Mouse (Mus musculus) embryonic facial prominence, embryonic 12.5 days (tissue): Measurements from ENCODE around the gene Gm826. TPM values are rescaled to one million over a fixed set of nuclear protein-coding genes. Genes with fewer than 3 reads are reported as not detected.

Source experiments
- ATAC-seq: fragments of 200-750 bp; cut with Nextera tagmentation; 2 replicates; pipeline ENCODE4 v1.8.0; 2017; ENCODE audit not compliant: insufficient number of reproducible peaks, insufficient read depth, low FRiP score, low TSS enrichment
- H3K27ac ChIP-seq: fragments of 300-500 bp; sonication (generic); 2 replicates; pipeline ENCODE4 v1.5.1; 2016; ENCODE audit warnings: mild to moderate bottlenecking
- H3K27me3 ChIP-seq: fragments of 300-500 bp; sonication (generic); 2 replicates; pipeline ENCODE4 v1.6.1; 2016; ENCODE audit warnings: mild to moderate bottlenecking, moderate library complexity
- H3K36me3 ChIP-seq: fragments of 300-500 bp; sonication (generic); 2 replicates; pipeline ENCODE4 v1.6.1; 2016; ENCODE audit warnings: mild to moderate bottlenecking
- H3K4me1 ChIP-seq: fragments of 300-500 bp; sonication (generic); 2 replicates; pipeline ENCODE4 v1.6.1; 2016
- H3K4me2 ChIP-seq: fragments of 300-500 bp; sonication (generic); replicated peaks from 2 replicates; pipeline ENCODE4 v1.6.1; 2016; ENCODE audit warnings: mild to moderate bottlenecking, moderate library complexity
- H3K4me3 ChIP-seq: fragments of 300-500 bp; sonication (generic); 2 replicates; pipeline ENCODE4 v1.5.1; 2016; ENCODE audit warnings: mild to moderate bottlenecking
- H3K9ac ChIP-seq: fragments of 300-500 bp; sonication (generic); 2 replicates; pipeline ENCODE4 v1.6.1; 2016; ENCODE audit warnings: mild to moderate bottlenecking, moderate library complexity
- H3K9me3 ChIP-seq: fragments of 300-500 bp; sonication (generic); 2 replicates; pipeline ENCODE4 v1.6.1; 2016; ENCODE audit warnings: mild to moderate bottlenecking, moderate library complexity
- WGBS: fragments of 180-500 bp; shearing (Covaris S2); methylation state at CpG from one replicate; pipeline ENCODE4 v1.1.7; 2016; 5-methylcytosine and 5-hydroxymethylcytosine counted together
- polyA plus RNA-seq: library from polyadenylated mRNA; unstranded; fragments of >200 nt; fragmentation: Nextera tagmentation; extraction: Ambion mirVana; gene quantifications from 2 replicates; pipeline ENCODE4 v1.2.1, GENCODE M21; 2016

The Gm826 gene
- polyA plus RNA-seq: 0.39 TPM in 1 of 2 replicates, not detected in the other

DNA sequence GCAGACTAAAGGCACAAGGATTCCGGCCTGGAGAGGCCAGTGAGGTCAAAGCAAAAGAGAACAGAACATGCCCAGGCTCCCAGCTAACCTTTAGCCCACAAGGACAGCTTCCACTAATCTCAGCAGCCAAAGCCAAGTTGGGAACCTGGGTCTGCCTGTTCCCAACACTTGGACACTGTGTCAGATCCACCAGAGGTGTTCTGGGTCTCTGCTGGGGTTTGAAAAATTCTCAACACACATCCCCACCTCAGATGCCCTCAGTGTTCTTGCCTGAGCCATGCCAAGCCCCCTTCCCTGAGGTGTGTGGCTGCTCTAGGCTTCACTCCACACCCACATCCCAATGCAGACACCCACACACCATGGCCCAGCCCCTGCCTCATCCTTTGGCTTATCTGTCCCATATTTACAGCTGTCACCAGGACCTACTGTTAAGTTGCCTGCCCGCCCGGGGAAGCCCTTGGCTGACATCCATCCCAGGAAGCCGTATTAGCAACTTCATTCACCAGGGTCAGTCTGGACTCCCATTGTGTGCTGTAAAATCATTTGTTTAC is at the start of gene Gm826:
Gm826 (minus strand) TSS at position 52 of the 551 bp plus-strand sequence.
- ATAC-seq: no peak
- WGBS: 65% methylated on average over 4 of the region's 4 CpGs
- H3K4me3 ChIP-seq: no peak within 1 kb of the TSS

DNA sequence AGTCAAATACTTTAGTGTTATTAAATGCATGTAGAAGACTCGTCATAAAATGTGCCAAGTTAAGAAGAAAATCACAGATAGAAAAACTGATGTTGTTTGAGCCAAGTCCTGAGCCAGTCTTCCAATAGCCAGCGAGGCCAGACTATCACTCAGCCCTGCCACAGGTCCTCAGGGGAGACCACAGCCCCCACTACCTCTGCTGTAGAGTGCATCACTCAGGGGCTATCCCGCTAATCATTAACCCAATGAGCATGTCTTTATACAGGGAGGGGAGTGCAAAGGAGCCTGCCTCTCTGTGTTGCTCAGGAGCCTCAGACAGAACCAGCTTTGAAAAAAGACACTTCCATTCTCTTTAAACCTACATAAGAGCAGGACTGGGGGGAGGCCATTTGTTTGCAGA is 49.5 kb upstream of the Gm826 start:
- H3K9me3 ChIP-seq: no peaks in the 10 kb centered on the region
- 55% methylated on average over 3 of the region's 3 CpGs for WGBS
- no peak overlapping the region for H3K27ac ChIP-seq
- H3K4me1 ChIP-seq: no peaks in the 10 kb centered on the region
- ATAC-seq: no peak
- no peak overlapping the region for H3K4me2 ChIP-seq
- H3K36me3 ChIP-seq: no peaks in the 10 kb centered on the region
- H3K27me3 ChIP-seq: no peaks in the 10 kb centered on the region
- no peak overlapping the region for H3K9ac ChIP-seq
- no peak overlapping the region for H3K4me3 ChIP-seq

More for the DNA sequence above, at the start of gene Gm826:
- Histone ChIP-seq H3K36me3 (no peaks in the 10 kb centered on the region), H3K4me2 (no peak within 1 kb of the TSS), H3K4me1 (no peaks in the 10 kb centered on the region), H3K27me3 (no peaks in the 10 kb centered on the region), H3K27ac (no peak within 1 kb of the TSS), H3K9me3 (no peaks in the 10 kb centered on the region), H3K9ac (no peak within 1 kb of the TSS)

DNA sequence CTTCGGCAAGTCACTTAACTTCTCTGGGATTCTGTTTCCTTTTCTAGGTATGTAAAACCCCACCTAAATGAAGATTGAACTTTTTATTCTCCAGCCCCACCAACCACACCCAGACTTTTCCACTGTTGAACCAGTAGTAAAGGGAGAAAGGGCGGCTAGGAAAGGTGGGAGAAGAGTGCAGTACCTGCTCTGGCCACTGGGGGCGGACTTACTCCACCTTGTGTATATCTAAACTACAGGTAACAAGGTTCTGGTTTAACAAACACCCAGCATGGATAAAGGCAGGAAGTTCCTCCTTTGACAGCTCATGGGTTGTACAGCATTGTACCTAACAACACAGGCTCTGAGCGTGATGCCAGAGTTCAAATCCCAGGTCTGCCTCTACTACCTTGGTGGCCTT is 44.3 kb upstream of the Gm826 start:
- H3K9me3 ChIP-seq: no peaks in the 10 kb centered on the region
- no peaks in the 10 kb centered on the region for H3K36me3 ChIP-seq
- WGBS: 44% methylated on average over 4 of the region's 4 CpGs
- peaks cover 42% of the 10 kb centered on the region for H3K27me3 ChIP-seq
- no peak overlapping the region for H3K4me3 ChIP-seq
- peaks cover 5% of the 10 kb centered on the region; the same call in 1 of the 2 replicates for H3K4me1 ChIP-seq
- H3K4me2 ChIP-seq: no peak overlapping the region
- no peak for ATAC-seq
- no peak overlapping the region for H3K9ac ChIP-seq
- H3K27ac ChIP-seq: no peak overlapping the region

DNA sequence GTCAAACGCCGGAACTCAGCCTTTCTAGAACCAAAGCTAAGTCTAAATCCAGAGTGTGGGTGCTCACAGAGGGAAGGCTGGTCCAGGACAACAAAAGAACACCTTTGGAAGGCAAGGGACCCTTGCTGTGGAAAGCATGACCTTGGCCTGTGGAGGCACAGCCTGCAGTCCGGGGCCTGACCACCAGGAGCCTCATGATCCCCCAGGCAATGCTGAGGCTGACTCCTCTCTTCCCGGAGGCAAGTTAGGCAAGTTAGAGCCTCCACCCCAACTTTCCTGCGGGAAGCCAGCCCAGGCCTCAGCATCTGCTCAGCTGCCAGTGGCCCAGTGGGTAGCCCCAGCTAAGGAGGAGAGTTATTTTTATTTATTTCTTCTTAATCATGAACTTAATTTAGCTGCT is 42.3 kb upstream of the Gm826 start:
- Histone ChIP-seq H3K27ac (no peak overlapping the region), H3K4me1 (peaks cover 5% of the 10 kb centered on the region; the same call in 1 of the 2 replicates), H3K9ac (no peak overlapping the region), H3K4me3 (no peak overlapping the region), H3K9me3 (no peaks in the 10 kb centered on the region), H3K27me3 (peaks cover 61% of the 10 kb centered on the region), H3K4me2 (no peak overlapping the region), H3K36me3 (no peaks in the 10 kb centered on the region)
- no peak for ATAC-seq
- WGBS: 35% methylated on average over 5 of the region's 5 CpGs

DNA sequence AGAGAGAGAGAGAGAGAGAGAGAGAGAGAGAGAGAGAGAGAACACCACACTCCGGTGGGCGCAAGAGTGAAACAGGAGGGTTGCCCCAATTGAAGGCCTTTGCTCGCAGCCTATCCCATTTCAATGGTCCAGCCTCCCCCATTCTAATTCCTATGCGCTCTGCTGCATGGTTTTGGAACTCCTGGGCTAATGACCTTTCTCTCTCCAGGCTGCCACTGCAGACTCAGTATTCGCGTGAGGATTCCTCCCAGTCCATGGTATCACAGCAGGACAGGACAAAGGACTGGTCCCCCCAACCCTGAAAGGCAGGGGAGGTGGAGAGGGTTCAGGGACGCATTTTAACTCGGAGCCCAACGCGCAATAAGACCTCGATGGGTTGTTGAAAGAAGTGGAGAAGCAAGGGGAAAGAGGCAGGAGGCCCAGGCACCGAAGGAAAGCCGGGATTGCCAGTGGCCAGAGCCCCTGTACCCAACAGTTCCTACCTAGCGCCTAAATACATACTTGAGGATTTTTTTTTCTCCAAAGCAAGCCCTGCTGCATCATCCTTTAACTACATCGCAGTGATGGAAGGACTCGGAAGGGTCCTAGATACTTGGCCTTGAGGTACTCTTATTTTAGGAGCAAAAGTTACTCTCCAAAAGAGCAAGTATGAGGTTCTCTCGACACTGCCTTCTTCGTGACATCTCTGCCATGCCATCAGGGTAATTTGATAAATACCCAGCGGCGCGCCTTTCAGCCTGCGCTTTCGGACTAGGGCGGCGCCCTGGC is 35.9 kb upstream of the Gm826 start:
- 3% methylated on average over 25 of the region's 25 CpGs for WGBS
- Histone ChIP-seq H3K27me3 (peaks cover 78% of the 10 kb centered on the region), H3K4me2 (peak overlapping the region; percentile 98), H3K4me3 (peak overlapping the region; percentile 63; the same call in 1 of the 2 replicates), H3K36me3 (no peaks in the 10 kb centered on the region), H3K9ac (no peak overlapping the region), H3K4me1 (peaks cover 33% of the 10 kb centered on the region), H3K27ac (no peak overlapping the region), H3K9me3 (no peaks in the 10 kb centered on the region)
- ATAC-seq: no peak

DNA sequence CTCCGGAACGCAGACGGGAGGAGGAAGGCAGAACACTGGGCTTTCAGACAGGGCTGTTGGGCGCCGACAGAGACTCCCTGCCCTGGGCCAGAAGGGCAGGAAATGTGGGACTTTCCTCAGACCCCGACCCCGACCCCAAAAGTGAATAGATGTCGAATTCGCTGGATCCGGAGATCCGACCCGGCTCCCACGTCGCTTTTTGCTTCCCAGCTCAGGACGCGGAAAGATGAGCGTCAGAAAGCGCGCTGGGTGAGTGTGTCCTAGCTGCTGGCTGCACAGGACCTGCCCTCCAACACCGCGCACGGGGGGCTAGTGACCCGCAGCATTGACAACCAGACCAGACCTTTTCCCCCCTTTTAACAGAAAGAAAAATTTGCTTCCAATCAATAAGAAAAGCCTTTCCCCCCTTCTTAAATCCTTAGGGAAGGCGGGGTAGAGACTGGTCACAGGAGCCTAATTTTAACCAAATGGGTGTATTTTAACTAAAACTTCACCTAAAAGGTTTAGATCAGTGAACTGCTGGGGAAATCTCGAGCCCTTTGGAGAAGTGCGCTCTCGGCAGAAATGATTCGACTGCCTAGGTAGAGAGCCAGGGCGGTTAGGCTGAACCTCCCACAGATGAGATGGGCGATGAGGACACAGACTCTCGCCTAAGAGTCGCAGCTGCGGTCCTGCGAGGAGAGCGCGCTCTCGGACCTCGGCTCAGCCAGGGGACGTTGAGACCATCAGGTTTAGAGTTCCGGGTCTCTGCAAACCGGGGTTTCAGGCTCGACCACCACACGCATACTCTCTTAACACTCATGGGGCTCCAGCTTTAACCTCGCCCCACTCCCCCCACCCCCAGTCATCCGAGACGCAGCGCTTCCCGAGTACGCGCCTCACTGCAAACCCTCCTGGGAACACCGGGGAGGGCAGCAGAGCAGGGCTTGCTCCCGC is 34.7 kb upstream of the Gm826 start:
- H3K9ac ChIP-seq: peak overlapping the region; percentile 16; the same call in 1 of the 2 replicates
- under 1% methylated on average over 52 of the region's 52 CpGs for WGBS
- ATAC-seq: no peak

DNA sequence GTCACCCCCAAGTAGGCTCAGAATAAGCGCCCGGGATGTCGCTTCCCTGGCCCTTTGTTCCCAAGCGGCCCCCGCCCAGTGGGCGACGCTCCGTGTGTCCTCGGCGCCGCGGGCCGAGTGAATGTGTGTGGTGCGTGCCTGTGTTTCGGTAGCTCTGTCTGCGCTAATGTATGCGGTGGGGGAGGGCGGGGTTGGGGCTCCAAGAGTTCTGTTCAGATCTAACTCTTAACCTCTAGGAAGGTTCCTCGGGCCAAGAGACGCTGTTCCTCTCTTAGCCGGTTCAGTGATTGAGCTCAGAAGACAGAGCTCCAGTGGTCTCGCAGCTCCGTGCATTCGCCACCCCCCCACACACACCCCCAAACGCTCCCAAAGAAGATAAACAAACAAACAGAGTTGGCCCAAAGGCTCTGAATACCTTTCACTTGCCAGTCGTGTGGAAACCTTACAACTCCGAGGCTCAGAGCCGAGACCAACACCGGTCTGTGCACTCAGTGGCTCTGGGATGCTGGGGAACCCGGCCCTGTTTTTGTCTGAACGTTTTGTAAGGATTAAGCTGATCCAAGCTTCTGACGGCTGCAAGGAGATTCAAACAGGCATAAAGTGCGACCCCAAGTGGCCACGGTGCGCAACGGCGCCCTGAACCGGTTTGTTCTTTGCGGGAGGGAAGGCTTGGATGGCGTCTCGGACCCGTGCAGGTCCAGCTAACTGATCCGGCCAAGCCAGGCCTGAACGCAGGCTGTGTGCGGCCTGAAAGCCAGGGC is 33.7 kb upstream of the Gm826 start:
- peak; percentile 61 for ATAC-seq
- no peaks in the 10 kb centered on the region for H3K9me3 ChIP-seq
- H3K4me3 ChIP-seq: peak overlapping the region; percentile 63
- peak overlapping the region; percentile 86 for H3K27ac ChIP-seq
- H3K9ac ChIP-seq: peak overlapping the region; percentile 76
- peak overlapping the region; percentile 98 for H3K4me2 ChIP-seq
- H3K27me3 ChIP-seq: peaks cover 67% of the 10 kb centered on the region
- peaks cover 28% of the 10 kb centered on the region for H3K4me1 ChIP-seq
- no peaks in the 10 kb centered on the region for H3K36me3 ChIP-seq
- under 1% methylated on average over 45 of the region's 45 CpGs for WGBS

More for the DNA sequence above, 34.7 kb upstream of the Gm826 start:
- peaks cover 68% of the 10 kb centered on the region for H3K27me3 ChIP-seq
- no peaks in the 10 kb centered on the region for H3K36me3 ChIP-seq
- H3K9me3 ChIP-seq: no peaks in the 10 kb centered on the region
- peak overlapping the region; percentile 98 for H3K4me2 ChIP-seq
- no peak overlapping the region for H3K27ac ChIP-seq
- H3K4me1 ChIP-seq: peaks cover 28% of the 10 kb centered on the region
- H3K4me3 ChIP-seq: peak overlapping the region; percentile 63

DNA sequence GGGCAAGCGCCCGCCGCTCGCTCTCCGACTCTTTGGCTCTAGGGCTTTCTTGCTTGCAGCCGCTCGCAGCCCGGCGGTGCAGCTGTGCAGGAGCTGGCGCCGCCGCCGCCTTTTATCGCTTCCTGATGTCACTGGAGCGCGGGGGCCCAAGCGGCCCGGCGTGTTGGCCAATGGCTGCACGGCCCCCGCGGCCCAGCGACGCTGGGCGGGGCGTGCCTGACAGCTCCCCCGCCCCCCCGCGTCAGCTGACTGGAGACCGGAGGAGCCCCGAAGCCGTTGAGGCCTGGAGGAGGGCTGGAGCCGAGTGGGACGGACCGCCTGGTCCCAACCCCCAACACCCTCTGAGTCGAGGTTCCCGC is 33.0 kb upstream of the Gm826 start, which contains the start of gene Mafb:
Mafb (minus strand) TSS at position 86 of the 359 bp plus-strand sequence.
- peaks cover 67% of the 10 kb centered on the region for H3K27me3 ChIP-seq
- ATAC-seq: peak; percentile 92
- WGBS: 1% methylated on average over 31 of the region's 37 CpGs
- H3K9me3 ChIP-seq: no peaks in the 10 kb centered on the region
- peak within 1 kb of the TSS; percentile 63 for H3K4me3 ChIP-seq
- H3K27ac ChIP-seq: peak within 1 kb of the TSS; percentile 86
- H3K9ac ChIP-seq: peak within 1 kb of the TSS; percentile 76
- H3K4me2 ChIP-seq: peak within 1 kb of the TSS; percentile 98
- H3K36me3 ChIP-seq: no peaks in the 10 kb centered on the region
- H3K4me1 ChIP-seq: peaks cover 28% of the 10 kb centered on the region

DNA sequence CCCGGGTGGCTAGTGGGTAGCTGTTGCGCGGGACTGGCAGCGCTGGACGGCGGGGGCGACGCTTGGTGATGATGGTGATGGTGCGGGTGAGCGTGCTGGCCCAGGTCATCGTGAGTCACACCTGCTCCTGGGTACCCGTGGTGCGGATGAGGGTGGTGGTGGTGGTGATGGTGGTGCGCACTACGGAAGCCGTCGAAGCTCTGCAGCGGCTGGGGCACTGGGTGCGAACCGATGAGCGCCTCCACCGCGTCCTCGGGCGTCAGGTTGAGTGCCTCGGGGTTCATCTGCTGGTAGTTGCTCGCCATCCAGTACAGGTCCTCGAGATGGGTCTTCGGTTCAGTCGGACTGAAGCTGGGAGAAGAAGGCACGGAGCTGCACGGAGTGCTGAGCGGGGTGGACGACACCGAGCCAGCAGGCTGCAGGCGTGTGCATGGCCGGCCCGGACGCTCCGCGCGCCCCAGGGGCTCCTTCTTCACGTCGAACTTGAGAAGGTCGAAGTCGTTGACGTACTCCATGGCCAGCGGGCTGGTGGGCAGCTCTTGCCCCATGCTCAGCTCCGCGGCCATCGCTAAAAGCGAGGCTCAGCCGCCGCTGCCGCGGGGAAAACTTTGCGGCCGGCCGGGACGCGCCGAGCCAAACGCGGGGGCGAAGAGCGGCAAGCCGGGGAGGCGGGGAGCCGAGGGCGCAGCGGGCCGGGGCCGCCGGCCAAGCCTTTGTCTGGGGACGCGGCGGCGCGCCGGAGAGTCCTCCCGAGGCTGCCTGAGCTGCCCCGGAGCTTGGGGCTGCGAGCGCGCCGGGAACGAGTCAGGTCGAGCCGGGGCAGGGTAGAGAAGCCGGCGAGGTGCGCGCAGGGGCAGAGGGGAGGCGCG is 32.4 kb upstream of the Gm826 start:
- 0 out of 2 replicates have a peak, but pooled peaks have one; percentile 32 for ATAC-seq

More for the DNA sequence above, 32.4 kb upstream of the Gm826 start:
- WGBS: 1% methylated on average over 77 of the region's 95 CpGs
- H3K36me3 ChIP-seq: no peaks in the 10 kb centered on the region
- H3K9ac ChIP-seq: peak overlapping the region; percentile 76
- H3K4me3 ChIP-seq: peak overlapping the region; percentile 63
- H3K4me1 ChIP-seq: peaks cover 30% of the 10 kb centered on the region
- H3K27ac ChIP-seq: peak overlapping the region; percentile 73
- H3K9me3 ChIP-seq: no peaks in the 10 kb centered on the region
- H3K27me3 ChIP-seq: peaks cover 67% of the 10 kb centered on the region
- peak overlapping the region; percentile 98 for H3K4me2 ChIP-seq
